Mouse (Mus musculus) neural tube, postnatal 0 days (tissue): ENCODE measurements around the gene Mrgprb5. TPM values are rescaled to one million over a fixed set of nuclear protein-coding genes. Genes with fewer than 3 reads are reported as not detected.

Experiments
- polyA plus RNA-seq: library from polyadenylated mRNA; unstranded; fragments of >200 nt; fragmentation: Nextera tagmentation; extraction: Ambion mirVana; gene quantifications from 2 replicates; pipeline ENCODE4 v1.2.1, GENCODE M21; 2015

The Mrgprb5 gene
- not detected in 2 replicates for polyA plus RNA-seq

GRCm38 (mm10) chr7:48168919-48169318 is at the start of gene Mrgprb5:
Gene Mrgprb5, minus strand, starts transcription at chr7:48169019.

DNA sequence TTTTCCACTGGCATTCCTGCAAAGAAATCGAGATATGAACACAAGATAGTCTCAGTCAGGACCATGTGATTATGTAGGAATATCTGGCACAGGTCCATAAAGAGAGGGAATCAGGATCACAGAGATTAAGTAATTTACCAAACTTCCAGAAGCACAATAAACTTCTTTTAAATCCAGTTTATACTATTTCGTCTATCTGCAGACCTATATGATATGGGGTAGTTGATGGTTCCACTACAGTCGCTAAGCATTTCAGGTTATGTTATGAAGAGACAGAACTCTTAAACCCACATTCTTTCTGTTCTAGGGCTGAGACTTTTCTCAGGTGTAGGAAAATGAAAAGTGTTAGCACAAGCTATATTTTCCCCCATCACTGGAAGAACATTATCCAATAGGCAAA is 30.4 kb upstream of the Mrgprb5 start, which contains the start of gene Mrgprb4:
Gene Mrgprb4 (minus strand): TSS at position 101 of the 400 bp plus-strand sequence.

Other genes starting within 250 kb of the Mrgprb5 start
- gene Mrgpra4, start 186.9 kb downstream of the Mrgprb5 start, polyA plus RNA-seq = not detected in 2 replicates
- gene Mrgprx1, start 141.4 kb downstream of the Mrgprb5 start, polyA plus RNA-seq = 0.55 TPM in 1 of 2 replicates, not detected in the other
- not detected in 2 replicates for gene Mrgprb4, start 30.3 kb upstream of the Mrgprb5 start, polyA plus RNA-seq
- gene Mrgprb8, start 219.5 kb upstream of the Mrgprb5 start, polyA plus RNA-seq = not detected in 2 replicates